ENCODE assay signal across 8 mouse cellular contexts in the genomic region with DNA sequence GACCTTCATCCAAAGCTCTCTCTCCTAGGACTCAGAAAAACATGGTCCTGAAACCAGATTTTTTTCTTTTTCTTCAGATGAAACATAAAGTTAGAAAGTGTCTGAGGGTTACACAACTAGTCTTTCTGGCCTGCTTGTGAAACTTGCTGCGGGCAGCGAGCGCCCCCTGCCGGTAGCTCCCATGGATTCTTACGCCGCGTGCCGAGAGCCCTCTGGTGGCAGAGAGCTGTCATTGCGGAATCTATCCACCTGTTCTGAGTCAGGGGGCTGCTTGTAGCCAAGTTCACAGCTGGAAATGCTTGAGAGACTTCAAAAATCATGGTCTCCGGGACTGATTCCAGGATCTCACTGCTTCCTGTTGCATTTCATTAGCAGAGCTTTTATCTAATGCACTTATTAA.
DNase-seq lines count a peak whose midpoint lies in the region; ATAC-seq and TF ChIP-seq lines count a peak whose summit lies in the region.

No protein-coding gene starts in this region.

- H3K9ac ChIP-seq in embryonic facial prominence, embryonic 15.5 days = no peak overlapping the region
- H3K9ac ChIP-seq in heart, embryonic 12.5 days = no peak overlapping the region
- H3K9ac ChIP-seq in lung, postnatal 0 days (replicated peaks; ENCODE audit: low read depth) = no peak overlapping the region

- peak; percentile 89 for DNase-seq in ES-CJ7 (ENCODE audit: low read depth, low spot score)
- peak; percentile 89 to 92 for DNase-seq in adrenal gland, postnatal 36 days
- peak; percentile 84 to 92 for DNase-seq in layer of hippocampus, adult 18-20 months (ENCODE audit: low spot score in 2 of 2)
- peak; percentile 84 for DNase-seq in lung, postnatal 0 days (ENCODE audit: low spot score)
- DNase-seq in right cerebral cortex, postnatal 4 days = peak; percentile 97

- TF ChIP-seq EP300 in lung, postnatal 0 days (IDR thresholded peaks at IDR 0.05) = no peak

- peaks cover 3% of the 10 kb centered on the region; the same call in 1 of the 2 replicates for H3K27me3 ChIP-seq in embryonic facial prominence, embryonic 15.5 days
- no peaks in the 10 kb centered on the region for H3K27me3 ChIP-seq in heart, embryonic 12.5 days (replicated peaks)
- H3K27me3 ChIP-seq in lung, postnatal 0 days (replicated peaks; ENCODE audit: insufficient read depth, low read length) = no peaks in the 10 kb centered on the region

- 0 out of 2 replicates have a peak, but pooled peaks cover 3% of the 10 kb centered on the region for H3K4me1 ChIP-seq in embryonic facial prominence, embryonic 15.5 days
- peaks cover 23% of the 10 kb centered on the region; the same call in 1 of the 2 replicates for H3K4me1 ChIP-seq in heart, embryonic 12.5 days (replicated peaks)
- no peaks in the 10 kb centered on the region for H3K4me1 ChIP-seq in lung, postnatal 0 days (ENCODE audit: insufficient read depth, low read depth, low read length)

- no peaks in the 10 kb centered on the region for H3K36me3 ChIP-seq in embryonic facial prominence, embryonic 15.5 days
- no peaks in the 10 kb centered on the region for H3K36me3 ChIP-seq in heart, embryonic 12.5 days
- no peaks in the 10 kb centered on the region for H3K36me3 ChIP-seq in lung, postnatal 0 days (ENCODE audit: insufficient read depth, low read length)

- WGBS in embryonic facial prominence, embryonic 15.5 days = under 1% methylated on average over 10 of the region's 10 CpGs
- WGBS in heart, embryonic 12.5 days = 1% methylated on average over 10 of the region's 10 CpGs
- 0% methylated on average over 10 of the region's 10 CpGs for WGBS in lung, postnatal 0 days

- no peaks in the 10 kb centered on the region for H3K9me3 ChIP-seq in embryonic facial prominence, embryonic 15.5 days (replicated peaks)
- no peaks in the 10 kb centered on the region for H3K9me3 ChIP-seq in heart, embryonic 12.5 days (replicated peaks)
- H3K9me3 ChIP-seq in lung, postnatal 0 days (ENCODE audit: low read length) = no peaks in the 10 kb centered on the region

- ATAC-seq in embryonic facial prominence, embryonic 15.5 days (ENCODE audit: insufficient number of reproducible peaks, low FRiP score, low TSS enrichment, low read depth) = peak; percentile 49; the same call in 1 of the 2 replicates
- 0 out of 2 replicates have a peak, but pooled peaks have one; percentile 34 for ATAC-seq in heart, embryonic 12.5 days (ENCODE audit: insufficient number of reproducible peaks, low FRiP score)
- ATAC-seq in lung, postnatal 0 days = peak; percentile 48
- no peak for ATAC-seq in inflammation-experienced regulatory T-cells, adult 6 months

- H3K4me3 ChIP-seq in embryonic facial prominence, embryonic 15.5 days (replicated peaks) = no peak overlapping the region
- H3K4me3 ChIP-seq in heart, embryonic 12.5 days = no peak overlapping the region
- no peak overlapping the region for H3K4me3 ChIP-seq in lung, postnatal 0 days (ENCODE audit: low read depth, low read length)

- no peak overlapping the region for H3K4me2 ChIP-seq in embryonic facial prominence, embryonic 15.5 days (replicated peaks)
- no peak overlapping the region for H3K4me2 ChIP-seq in heart, embryonic 12.5 days
- no peak overlapping the region for H3K4me2 ChIP-seq in lung, postnatal 0 days (replicated peaks; ENCODE audit: low read depth, low read length)

- peak; percentile 100 for TF ChIP-seq CTCF in lung, postnatal 0 days (IDR thresholded peaks at IDR 0.05)

- H3K27ac ChIP-seq in embryonic facial prominence, embryonic 15.5 days (replicated peaks) = no peak overlapping the region
- H3K27ac ChIP-seq in heart, embryonic 12.5 days (ENCODE audit: poor library complexity, severe bottlenecking) = no peak overlapping the region
- no peak overlapping the region for H3K27ac ChIP-seq in lung, postnatal 0 days (ENCODE audit: low read length)
